Mouse (Mus musculus) kidney, postnatal 10 days (tissue): ENCODE data around the gene Madcam1.

Experiments used
- DNase-seq: peaks from one replicate; pipeline ENCODE4 v3.0.0; 2021; ENCODE audit warnings: mixed read lengths

Gene Madcam1

DNA sequence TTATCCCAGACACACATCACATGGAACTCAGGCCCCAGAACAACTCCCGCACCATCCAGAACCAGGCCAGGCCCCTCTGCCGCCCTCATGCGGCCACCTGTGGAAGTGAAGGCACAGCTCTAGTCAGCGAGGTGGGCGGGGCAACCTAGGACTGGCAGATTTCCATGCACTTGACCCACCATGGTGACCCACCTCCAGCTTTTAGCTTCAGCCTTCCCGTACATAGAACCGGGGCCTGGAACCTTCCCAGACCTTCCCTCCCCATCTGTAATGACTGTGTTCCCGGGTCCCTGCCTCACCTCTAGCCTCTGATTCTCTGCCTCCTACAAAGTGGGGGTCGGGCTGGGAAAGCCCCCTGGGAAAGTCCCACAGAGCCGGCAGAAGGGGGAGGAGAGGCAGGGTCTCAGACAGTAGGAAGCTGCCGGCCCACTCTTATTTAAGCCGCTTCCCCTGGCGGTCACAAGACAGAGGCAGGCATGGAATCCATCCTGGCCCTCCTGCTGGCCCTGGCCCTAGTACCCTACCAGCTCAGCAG lies at the start of gene Madcam1:
TSS of gene Madcam1 (plus strand) at position 429 of the 535 bp plus-strand sequence.
- DNase-seq, result peak; percentile 84

DNA sequence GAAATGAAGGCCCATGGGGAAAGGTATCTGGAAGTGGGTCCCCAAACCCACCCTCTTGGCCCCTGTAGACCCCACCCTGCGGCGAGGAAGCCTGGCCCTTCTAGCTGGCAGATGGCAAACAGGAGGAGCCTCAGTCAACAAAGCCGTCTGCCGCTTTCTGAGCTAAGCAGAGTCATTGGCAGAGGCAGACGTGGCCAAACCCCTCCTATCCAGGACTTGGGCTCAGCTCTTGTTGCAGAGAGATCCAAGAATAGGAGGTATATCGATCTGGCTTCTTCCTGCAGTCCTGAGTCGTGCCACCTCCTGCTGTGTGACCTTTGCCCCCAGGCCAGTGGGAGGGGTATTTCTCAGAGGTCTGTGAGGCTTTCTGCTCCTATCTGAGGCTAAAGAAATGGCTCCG lies 48.5 kb upstream of the Madcam1 start:
- no peak for DNase-seq

DNA sequence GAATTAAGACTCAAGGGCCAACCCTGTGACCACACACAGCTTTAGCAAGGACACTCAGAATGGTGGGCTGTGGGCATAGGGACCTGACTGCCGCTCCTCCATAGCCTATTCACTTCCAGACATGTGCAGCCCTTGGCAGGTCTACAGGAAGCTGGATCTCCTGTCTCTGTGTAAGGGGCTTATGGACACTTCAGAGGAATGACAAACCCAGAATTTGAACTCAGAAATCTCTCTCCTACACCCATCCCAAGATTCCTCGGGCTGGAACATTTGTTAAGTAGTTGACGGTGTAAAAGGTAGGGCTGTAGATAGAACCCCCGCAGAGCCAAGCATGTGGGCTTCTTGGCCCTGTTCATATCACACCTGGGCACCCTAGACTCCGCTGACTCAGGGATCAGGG lies 48.0 kb upstream of the Madcam1 start:
- DNase-seq, result no peak

- no peak for DNase-seq
These were observed 40.4 kb upstream of the Madcam1 start for GRCm38 (mm10) chr10:79623950-79624349.

DNA sequence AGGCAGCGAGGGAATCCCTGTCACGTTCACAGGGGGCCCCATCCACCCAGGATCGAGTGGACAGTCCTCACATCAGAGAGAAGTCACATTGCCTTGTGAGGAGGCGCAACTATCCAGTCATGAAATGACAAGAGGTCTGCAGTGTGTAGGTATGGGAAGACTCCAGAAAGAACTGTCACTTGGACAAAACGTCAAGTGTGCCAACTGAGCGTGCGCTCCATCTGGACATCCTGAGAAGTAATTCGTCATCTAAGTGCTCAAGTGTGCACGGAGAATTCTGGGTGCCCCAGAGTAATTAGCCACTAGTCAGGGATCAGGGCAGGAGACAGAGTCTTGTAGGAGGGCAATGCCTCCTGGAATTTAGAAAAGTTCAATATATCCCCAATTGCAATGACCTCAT lies 39.0 kb upstream of the Madcam1 start:
- DNase-seq, result no peak

DNA sequence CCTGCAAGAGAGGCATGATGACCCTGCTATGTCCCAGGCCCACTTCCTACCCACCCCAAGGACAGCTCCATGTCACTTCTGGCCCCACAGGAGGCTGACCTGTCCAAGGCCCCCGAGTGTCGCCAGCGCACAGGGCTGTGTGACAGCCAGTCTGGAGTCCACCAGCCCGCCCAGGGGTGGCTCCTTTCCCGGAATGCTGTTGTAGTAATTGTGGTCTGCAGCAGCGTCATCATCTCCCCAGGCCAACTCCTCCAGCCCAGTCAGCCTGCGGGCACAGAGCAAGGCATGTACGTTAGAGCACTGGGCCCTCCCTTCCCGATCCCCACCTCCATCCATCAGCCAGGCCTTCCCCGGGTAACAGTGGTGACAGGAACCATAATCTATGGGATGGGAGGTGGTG lies 38.2 kb upstream of the Madcam1 start:
- no peak for DNase-seq

DNA sequence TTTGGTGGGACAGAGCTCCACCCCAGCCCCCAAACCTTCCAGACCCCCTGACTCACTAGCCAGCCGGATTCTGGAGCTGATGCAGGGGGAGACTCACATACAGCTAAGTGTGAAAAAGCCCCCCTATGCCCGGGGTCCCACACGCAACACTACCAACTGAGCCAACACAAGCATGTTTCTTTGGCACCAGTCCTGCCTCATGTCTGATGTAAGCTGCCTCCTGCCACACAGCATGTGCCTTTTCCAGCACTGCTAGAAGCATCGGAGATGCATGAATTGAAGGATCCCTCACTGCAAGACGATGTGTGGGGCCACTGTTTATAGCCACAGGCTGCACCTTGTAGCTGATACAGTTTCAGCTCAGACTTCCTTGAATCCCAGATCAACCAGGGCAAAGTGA lies 36.0 kb upstream of the Madcam1 start:
- DNase-seq, result no peak

DNA sequence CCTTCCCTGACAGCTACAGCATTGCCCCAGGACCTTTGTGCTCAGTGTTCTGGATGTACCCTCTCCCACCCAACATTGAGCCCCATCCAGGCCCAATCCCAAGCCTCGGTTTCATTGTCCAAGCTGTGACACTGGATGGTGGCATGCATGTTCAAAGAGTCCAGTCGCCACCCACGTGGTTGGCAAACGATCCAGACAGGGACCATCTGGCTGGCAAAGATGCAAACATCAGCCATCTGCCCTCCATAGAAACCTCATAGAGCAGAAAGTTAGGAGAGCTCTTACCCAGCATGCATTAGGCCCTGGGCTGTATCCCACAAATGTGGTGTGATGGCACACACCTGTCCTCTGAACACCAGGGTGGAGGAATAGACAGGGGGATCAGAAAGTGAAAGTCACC lies 32.9 kb upstream of the Madcam1 start:
- DNase-seq, result no peak

DNA sequence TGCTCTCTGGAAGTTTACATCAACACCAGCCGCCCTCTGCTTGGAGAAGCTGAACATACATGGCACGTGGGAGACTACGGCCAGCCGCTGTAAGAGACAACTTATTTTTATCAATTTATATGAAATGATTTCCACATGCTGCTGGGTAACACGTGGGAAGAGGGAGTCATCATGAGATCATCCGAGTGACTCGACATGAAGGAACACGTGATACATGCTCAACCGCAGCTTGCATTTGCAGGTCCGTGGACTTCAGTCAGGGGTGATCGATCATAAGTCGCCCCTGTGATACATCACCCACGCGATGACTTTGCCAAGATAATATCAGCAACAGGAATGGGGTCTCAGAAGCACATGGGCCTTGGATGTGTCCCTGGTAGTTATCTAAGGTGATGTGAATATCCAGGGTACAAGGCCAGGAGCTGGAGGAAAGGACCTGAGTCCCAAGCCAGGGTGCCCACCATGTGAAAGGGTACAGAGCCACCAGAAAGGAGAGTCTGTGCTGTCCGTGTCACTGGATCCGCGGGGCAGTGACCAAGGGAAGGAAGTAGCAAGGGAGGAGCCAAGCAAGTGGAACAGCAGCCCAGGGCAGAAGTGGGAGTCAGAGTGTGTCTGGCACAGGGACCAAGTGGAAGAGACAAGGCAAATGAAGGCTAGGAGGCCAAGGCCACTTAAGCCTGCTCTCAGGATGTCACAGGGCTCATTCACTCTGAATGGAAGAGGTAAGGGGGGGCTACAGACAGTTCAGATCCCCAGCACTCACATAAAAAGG lies 31.2 kb upstream of the Madcam1 start:
- no peak for DNase-seq

DNA sequence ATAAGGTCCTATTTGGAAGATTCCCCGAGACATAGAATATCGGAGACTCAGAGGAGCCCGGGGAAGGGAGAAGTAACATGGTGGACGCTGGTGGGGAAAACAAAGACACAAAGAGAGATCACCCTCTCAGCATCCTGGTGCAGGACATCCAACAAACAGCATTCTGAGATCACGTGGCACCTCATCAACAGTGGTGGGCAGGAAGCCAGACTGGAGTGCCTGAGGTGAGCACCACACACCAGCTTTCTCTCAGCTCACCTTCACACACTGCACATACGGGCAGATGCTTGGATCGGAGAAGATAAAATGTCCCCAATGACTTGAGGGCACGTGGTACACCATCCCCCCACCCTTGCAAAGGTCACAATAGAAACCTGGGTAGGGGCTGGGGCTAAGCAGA lies 28.1 kb upstream of the Madcam1 start:
- no peak for DNase-seq

- peak; percentile 71 for DNase-seq
These were observed 26.9 kb upstream of the Madcam1 start, which contains the start of gene Shc2 for GRCm38 (mm10) chr10:79637128-79638110. Shc2 (minus strand) TSS chr10:79637918.

DNA sequence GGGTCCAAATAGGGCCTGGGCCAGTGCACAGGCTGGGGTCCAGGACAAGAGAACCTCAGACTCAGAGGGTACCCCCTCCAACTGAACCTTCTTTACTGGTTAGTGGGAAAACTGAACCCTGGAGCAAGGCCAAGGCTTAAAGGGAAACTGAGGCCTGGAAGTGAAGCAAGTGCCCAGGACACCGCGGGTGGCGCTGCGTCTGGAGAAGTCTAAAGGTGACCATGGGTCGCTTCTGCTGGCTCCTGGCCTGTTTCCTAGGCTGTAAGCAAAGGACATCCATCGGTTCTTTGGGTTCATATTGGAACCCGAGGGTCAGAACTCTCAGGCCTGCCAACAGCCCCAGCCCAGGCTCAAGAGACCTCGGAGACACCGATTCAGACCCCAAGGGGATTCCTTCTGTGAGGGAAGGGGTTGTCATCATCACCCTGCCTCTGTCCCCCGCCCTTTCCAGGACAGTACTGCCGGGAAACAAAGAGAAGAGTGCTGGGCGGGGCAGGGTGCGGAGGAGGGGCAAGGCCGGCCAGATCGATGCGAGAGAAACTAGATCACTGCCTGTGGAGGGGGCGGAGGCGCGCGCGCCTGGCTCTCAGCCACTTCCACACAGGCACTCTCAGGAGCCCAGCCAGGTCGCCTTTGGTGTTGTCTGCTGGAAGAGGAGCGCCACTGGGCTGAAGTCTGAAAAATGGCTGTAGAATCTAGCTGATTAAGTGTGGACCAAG lies 25.7 kb upstream of the Madcam1 start:
- DNase-seq, result peak; percentile 51

- DNase-seq, result no peak
These were observed 18.6 kb upstream of the Madcam1 start, which contains the start of gene Odf3l2 for GRCm38 (mm10) chr10:79645711-79646110. Odf3l2 (minus strand) TSS chr10:79645738.

GRCm38 (mm10) chr10:79649070-79649751 lies 15.1 kb upstream of the Madcam1 start:
- DNase-seq, result peak; percentile 86

- no peak for DNase-seq
These were observed 11.6 kb upstream of the Madcam1 start for GRCm38 (mm10) chr10:79652789-79653188.

DNA sequence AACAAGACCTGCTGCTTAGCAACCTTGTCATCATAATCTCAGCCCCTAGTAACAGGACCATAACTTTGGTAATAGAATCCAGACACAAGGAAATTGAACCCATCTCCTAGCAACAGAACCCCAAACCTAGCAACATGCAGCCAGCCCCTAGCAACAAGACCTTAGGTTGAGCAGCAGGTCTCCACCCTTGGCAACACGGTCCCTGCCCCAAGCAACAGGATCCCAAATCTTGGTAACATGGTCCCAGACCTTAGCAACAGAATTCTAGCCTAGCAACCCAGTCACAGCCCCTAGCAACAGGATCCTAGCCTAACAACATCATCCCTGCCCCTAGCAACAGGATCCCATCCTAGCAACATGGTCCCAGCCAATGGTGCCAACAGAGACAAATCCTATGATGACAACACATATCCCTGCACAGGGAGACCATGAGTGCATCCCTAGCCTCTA lies 9.4 kb upstream of the Madcam1 start:
- DNase-seq, result no peak

- DNase-seq, result peak; percentile 64
These were observed 5.5 kb upstream of the Madcam1 start for GRCm38 (mm10) chr10:79658829-79659228.

DNA sequence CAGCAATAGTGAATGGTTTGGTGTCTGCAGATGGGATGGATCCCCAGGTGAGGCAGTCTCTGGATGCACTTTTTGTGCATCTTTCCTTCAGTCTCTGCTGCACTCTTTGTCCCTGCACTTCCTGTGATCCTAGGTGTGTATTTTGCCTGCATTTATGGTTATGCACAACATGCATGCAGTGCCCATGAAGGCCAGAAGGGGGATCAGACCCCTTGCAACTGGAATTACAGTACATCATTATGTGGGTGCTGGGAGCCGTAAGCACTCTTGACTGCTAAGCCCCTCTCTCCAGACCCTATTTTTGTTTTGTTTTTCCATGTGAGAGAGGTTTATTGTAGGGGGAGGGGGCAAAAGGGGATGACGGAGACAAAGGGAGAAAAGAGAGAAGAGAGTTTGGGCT lies 4.1 kb upstream of the Madcam1 start:
- peak; percentile 31 for DNase-seq

DNA sequence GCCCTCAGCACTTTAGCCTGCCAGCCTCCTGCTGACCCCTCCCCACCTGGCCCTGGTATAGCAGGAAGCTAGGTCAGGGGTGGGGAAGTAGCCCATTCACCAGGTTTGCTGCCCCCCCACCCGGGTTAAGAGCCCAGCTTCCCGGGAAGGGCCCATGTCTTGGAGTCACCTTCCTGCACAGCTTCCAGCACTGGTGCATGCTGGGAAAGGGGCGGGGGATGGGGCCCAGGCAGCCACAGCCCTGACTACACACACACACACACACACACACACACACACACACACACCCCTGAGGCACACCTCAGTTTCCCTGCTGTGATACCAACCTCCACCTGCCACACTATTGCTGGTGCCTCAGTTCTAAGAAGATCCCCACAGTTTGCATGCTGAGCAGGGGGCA lies 2.5 kb upstream of the Madcam1 start:
- peak; percentile 30 for DNase-seq

- DNase-seq, result no peak
These were observed 692 bp downstream of the Madcam1 start for GRCm38 (mm10) chr10:79665051-79665450.

DNA sequence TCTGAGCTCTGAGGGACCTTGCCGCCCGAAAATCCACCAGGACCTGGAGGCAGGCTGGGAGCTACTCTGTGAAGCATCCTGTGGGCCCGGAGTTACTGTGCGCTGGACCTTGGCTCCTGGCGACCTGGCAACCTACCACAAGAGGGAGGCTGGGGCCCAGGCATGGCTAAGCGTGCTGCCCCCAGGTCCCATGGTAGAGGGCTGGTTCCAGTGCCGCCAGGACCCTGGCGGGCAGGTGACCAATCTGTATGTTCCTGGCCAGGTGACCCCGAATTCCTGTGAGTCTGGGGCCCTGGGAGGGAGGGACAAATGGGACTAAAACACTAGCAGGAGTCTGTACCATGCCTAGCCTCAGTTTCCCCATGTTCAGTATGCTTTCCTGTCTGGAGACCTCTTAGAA lies 2.1 kb downstream of the Madcam1 start:
- no peak for DNase-seq

GRCm38 (mm10) chr10:79668076-79668475 lies 3.7 kb downstream of the Madcam1 start:
- no peak for DNase-seq
